Comparison of ENCODE assay signal across 8 mouse cellular contexts in the genomic region with DNA sequence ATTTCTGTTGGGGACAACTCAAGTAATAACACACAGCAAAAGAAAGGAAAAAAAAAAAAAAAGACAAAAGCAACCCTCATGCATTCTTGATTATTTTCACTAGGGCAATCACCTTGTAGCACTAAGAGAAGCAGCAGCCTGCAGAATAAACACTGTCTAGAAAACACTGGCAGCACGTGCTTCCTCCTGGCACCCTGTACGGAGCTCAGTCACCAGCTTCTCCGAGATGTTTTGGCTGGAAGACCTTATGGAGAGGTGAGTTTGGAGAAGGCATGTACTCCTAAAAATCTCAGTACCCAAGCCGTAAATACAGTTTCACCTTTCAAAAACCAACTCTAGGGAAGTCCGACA.
A peak's percentile ranks its signal among the peaks of the same experiment; 100 is the strongest.
DNase-seq lines count a peak whose midpoint lies in the region; ATAC-seq and TF ChIP-seq lines count a peak whose summit lies in the region.

No protein-coding gene starts in this region.

- H3K27ac ChIP-seq in left cerebral cortex, adult 2 months, result peak overlapping the region; percentile 76
- H3K27ac ChIP-seq in forebrain, embryonic 11.5 days (ENCODE audit: low read depth, low read length), result no peak overlapping the region
- H3K27ac ChIP-seq in stomach, embryonic 14.5 days (ENCODE audit: low read length), result peak overlapping the region; percentile 88

- H3K36me3 ChIP-seq in forebrain, embryonic 11.5 days (ENCODE audit: control insufficient read depth, insufficient read depth, low read length), result no peaks in the 10 kb centered on the region
- no peaks in the 10 kb centered on the region for H3K36me3 ChIP-seq in stomach, embryonic 14.5 days (ENCODE audit: control insufficient read depth, insufficient read depth, low read length)

- H3K27me3 ChIP-seq in forebrain, embryonic 11.5 days (ENCODE audit: control insufficient read depth, insufficient read depth, low read length), result no peaks in the 10 kb centered on the region
- H3K27me3 ChIP-seq in stomach, embryonic 14.5 days (ENCODE audit: control insufficient read depth, insufficient read depth, low read length), result no peaks in the 10 kb centered on the region

- intact Hi-C loops in left cerebral cortex, adult 2 months (cut with DNase I), result loop anchor here (5.0 kb wide), 2 partner anchors 112 to 177 kb away; partner anchors contain the start of gene Sgms1
- intact Hi-C loops in left cerebral cortex, postnatal 36 days (cut with DNase I), result no loop called here

- peak overlapping the region; percentile 50 for H3K9ac ChIP-seq in forebrain, embryonic 11.5 days (ENCODE audit: low read length)
- peak overlapping the region; percentile 23; the same call in 1 of the 2 replicates for H3K9ac ChIP-seq in stomach, embryonic 14.5 days (replicated peaks; ENCODE audit: low read depth, low read length)

- peak overlapping the region; percentile 43 for H3K4me3 ChIP-seq in left cerebral cortex, adult 2 months
- H3K4me3 ChIP-seq in forebrain, embryonic 11.5 days (ENCODE audit: low read depth, low read length), result peak overlapping the region; percentile 28
- H3K4me3 ChIP-seq in stomach, embryonic 14.5 days (ENCODE audit: low read depth, low read length), result peak overlapping the region; percentile 31

- no peak for ATAC-seq in forebrain, embryonic 11.5 days (replicated peaks; ENCODE audit: low FRiP score)
- ATAC-seq in stomach, embryonic 14.5 days (ENCODE audit: insufficient number of reproducible peaks, insufficient read depth, low FRiP score, low read depth), result no peak

- 30% methylated on average over 5 of the region's 5 CpGs for WGBS in forebrain, embryonic 11.5 days
- 15% methylated on average over 5 of the region's 5 CpGs for WGBS in stomach, embryonic 14.5 days

- DNase-seq in left cerebral cortex, adult 2 months (ENCODE audit: extremely low spot score in 1 of 2, low spot score in 2 of 2), result no peak
- DNase-seq in left cerebral cortex, postnatal 36 days (ENCODE audit: low spot score in 2 of 2), result no peak
- no peak for DNase-seq in forebrain, embryonic 11.5 days (ENCODE audit: low spot score)
- DNase-seq in kidney, adult 8-10 months, result peak; percentile 38 to 40
- peak; percentile 59 for DNase-seq in lung, postnatal 14 days
- DNase-seq in layer of hippocampus, adult 8-10 months (ENCODE audit: low spot score in 2 of 2), result no peak
- DNase-seq in urinary bladder, adult 2 months (ENCODE audit: low spot score), result no peak

- H3K9me3 ChIP-seq in forebrain, embryonic 11.5 days (ENCODE audit: control insufficient read depth, low read length), result no peaks in the 10 kb centered on the region
- H3K9me3 ChIP-seq in stomach, embryonic 14.5 days (ENCODE audit: control insufficient read depth, low read depth, low read length), result no peaks in the 10 kb centered on the region

- peak overlapping the region; percentile 78 for H3K4me2 ChIP-seq in forebrain, embryonic 11.5 days (ENCODE audit: low read depth, low read length, severe bottlenecking)
- peak overlapping the region; percentile 75 for H3K4me2 ChIP-seq in stomach, embryonic 14.5 days (replicated peaks; ENCODE audit: low read depth, low read length)

- 0 out of 2 replicates have a peak, but pooled peaks cover 5% of the 10 kb centered on the region for H3K4me1 ChIP-seq in forebrain, embryonic 11.5 days (replicated peaks; ENCODE audit: control insufficient read depth, insufficient read depth, low read length)
- H3K4me1 ChIP-seq in stomach, embryonic 14.5 days (ENCODE audit: control insufficient read depth, insufficient read depth, low read length), result peaks cover 9% of the 10 kb centered on the region

- no peak; the same call in 1 of the 2 replicates for TF ChIP-seq CTCF in left cerebral cortex, adult 2 months (IDR thresholded peaks at IDR 0.05)

Comparison
In these comparisons a context has a peak if more than half of its experiments do, and no peak if none do; other contexts are left out.
1. DNase-seq: peak in kidney, adult 8-10 months (2 of 2) and lung, postnatal 14 days (single experiment); none in left cerebral cortex, adult 2 months (0 of 2), left cerebral cortex, postnatal 36 days (0 of 2), forebrain, embryonic 11.5 days (single experiment), layer of hippocampus, adult 8-10 months (0 of 2) and urinary bladder, adult 2 months (single experiment).
2. Peak in every context shown above with its lines, with median percentiles within 50 percentile points of each other: H3K4me3 ChIP-seq.